Mouse (Mus musculus): Measurements from ENCODE around the gene Dhx37.
"Not testable (repeated sequence)": the region's sequence is repeated elsewhere in the genome, so short reads cannot be mapped to it uniquely, and the experiment has no call there.

Gene Dhx37

DNA sequence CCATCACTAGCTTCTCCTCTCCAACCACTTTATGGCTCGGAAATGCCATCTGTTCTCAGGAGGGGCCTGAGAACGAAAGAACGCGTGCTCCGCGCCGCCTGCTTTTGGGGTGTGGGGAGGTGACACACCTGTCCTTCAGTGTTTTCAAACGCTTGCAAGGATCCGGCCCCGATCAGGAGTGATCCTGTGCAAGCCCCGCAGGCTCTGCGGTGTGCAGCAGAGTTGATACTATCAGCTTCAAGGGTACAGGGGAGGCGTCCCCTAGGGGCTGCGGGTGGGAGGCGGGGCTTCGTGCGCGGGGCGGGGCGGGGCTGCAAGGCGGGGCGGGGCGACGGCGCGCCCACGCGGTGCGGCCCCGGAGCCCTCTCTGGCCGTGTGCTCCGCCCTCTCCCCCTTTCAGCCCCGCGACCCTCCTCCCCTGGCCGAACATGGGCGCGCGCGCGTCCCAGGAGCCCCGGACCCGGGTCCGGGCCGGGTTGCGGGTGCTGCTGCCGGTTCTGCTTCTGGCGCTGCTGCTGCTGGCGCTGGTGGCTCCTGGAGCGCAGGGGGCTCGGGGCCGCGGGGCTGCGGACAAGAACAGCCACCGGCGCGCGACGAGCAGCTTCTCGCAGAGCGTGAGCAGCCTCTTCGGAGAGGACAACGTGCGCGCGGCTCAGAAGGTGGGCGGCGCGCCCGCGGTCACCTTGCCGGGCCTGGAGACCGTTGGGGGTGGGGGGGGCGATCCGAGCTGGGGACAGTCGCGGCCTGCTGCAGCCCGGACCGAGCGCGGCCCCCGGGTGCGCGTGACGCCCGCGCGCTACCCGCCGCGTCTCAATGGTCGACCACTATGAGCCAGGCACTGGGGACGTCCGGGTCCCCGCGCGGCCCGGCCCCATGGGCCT lies 7.6 kb upstream of the Dhx37 start, which contains the start of gene Bri3bp:
TSS of gene Bri3bp (plus strand) at position 335 of the 881 bp plus-strand sequence.
- DNase-seq (ENCODE audit: low read depth, low spot score): peak; percentile 72
- H3K27me3 ChIP-seq (ENCODE audit: control insufficient read depth, insufficient read depth, low read length, poor library complexity, severe bottlenecking): no peaks in the 10 kb centered on the region

DNA sequence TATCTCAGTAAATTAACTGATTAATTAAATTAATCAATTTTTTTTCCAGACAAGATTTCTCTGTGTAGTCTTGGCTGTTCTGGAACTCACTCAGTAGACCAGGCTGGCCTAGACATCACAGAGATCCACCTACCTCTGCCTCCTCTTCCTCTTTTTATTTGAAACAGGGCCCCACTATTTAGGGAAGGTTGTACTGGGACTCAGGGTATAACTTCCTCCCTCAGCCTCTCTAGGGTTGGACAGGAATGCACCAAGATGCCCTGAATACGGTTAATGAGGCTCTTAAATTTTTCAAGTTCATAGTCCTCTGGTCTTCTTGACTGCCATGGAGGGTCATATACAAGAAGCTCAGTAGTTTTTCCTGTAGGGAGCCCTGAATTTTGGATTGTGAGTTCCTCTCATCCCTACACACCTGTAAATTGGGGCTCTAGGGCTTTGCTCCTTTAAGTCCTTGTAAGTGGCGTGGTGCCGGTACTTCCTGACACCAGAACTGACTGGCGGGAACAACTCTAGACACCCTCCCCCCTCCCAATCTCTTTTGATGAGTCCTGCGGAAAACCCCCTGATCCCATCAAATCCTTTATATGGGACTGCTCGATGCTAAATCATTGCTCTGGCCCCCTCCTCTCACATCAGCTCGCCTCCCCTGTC lies 6.8 kb upstream of the Dhx37 start:
- no peaks in the 10 kb centered on the region for H3K27me3 ChIP-seq (ENCODE audit: control insufficient read depth, insufficient read depth, low read length, poor library complexity, severe bottlenecking)
- peak; percentile 29 for DNase-seq (ENCODE audit: low read depth, low spot score)
- H3K36me3 ChIP-seq (ENCODE audit: control insufficient read depth, insufficient read depth, low read length, poor library complexity, severe bottlenecking): no peaks in the 10 kb centered on the region

More for the DNA sequence above, 7.6 kb upstream of the Dhx37 start, which contains the start of gene Bri3bp:
- H3K36me3 ChIP-seq (ENCODE audit: control insufficient read depth, insufficient read depth, low read length, poor library complexity, severe bottlenecking): no peaks in the 10 kb centered on the region

DNA sequence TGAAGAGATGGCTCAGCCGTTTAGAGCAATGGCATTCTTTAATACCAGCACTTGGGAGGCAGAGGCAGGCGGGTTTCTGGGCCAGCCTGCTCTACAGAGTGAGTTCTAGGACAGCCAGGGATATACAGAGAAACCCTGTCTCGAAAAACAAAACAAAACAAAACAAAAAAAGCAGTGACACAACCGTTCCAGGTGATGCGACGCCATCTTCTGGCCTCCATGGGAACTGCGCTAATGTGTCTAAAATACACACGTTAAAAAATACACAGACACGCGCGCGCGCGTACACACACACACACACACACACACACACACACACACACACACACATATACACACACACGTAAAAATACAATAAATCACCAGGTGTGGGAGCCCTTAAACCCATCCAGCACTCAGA lies 426 bp upstream of the Dhx37 start:
- H3K36me3 ChIP-seq (ENCODE audit: control insufficient read depth, insufficient read depth, low read length, poor library complexity, severe bottlenecking); H3K27me3 ChIP-seq (ENCODE audit: control insufficient read depth, insufficient read depth, low read length, poor library complexity, severe bottlenecking): not testable (repeated sequence)
- peak; percentile 61 for DNase-seq (ENCODE audit: low read depth, low spot score)

DNA sequence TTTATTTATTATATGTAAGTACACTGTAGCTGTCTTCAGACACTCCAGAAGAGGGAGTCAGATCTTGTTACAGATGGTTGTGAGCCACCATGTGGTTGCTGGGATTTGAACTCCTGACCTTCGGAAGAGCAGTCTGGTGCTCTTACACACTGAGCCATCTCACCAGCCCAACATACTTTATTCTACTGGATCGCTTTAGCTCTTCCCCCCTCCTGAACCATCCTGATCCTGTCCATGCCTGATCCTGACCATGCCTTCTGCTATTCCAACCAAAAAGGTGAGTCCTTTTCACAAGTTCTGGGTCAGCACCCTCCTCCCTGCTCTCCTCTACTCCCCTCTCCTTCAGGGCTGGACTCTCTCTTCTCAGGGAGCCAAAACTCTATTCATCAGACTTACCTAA lies 1.6 kb downstream of the Dhx37 start:
- not testable (repeated sequence) for H3K27me3 ChIP-seq (ENCODE audit: control insufficient read depth, insufficient read depth, low read length, poor library complexity, severe bottlenecking); DNase-seq (ENCODE audit: low read depth, low spot score); H3K36me3 ChIP-seq (ENCODE audit: control insufficient read depth, insufficient read depth, low read length, poor library complexity, severe bottlenecking)

DNA sequence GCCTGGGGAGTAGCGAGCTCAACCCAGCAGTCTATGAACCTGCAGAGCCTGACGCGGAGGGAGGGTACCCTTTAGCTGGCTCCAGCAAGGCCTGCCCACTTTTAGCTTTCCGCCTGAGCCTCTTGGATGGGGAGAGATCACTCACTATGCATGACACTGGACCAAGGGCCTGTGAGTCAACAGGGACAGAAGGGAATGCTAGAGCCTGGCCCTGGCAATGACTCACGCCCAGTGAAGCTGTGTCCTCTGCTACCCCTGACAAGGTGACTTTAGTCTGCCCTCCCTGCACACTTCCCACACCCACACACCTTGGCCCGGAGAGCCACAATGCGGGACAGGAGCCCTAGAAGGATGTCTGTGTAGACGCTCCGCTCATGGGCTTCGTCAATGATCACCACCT lies 7.6 kb downstream of the Dhx37 start:
- DNase-seq (ENCODE audit: low read depth, low spot score): no peak
- no peaks in the 10 kb centered on the region for H3K27me3 ChIP-seq (ENCODE audit: control insufficient read depth, insufficient read depth, low read length, poor library complexity, severe bottlenecking)
- peaks cover 12% of the 10 kb centered on the region for H3K36me3 ChIP-seq (ENCODE audit: control insufficient read depth, insufficient read depth, low read length, poor library complexity, severe bottlenecking)

DNA sequence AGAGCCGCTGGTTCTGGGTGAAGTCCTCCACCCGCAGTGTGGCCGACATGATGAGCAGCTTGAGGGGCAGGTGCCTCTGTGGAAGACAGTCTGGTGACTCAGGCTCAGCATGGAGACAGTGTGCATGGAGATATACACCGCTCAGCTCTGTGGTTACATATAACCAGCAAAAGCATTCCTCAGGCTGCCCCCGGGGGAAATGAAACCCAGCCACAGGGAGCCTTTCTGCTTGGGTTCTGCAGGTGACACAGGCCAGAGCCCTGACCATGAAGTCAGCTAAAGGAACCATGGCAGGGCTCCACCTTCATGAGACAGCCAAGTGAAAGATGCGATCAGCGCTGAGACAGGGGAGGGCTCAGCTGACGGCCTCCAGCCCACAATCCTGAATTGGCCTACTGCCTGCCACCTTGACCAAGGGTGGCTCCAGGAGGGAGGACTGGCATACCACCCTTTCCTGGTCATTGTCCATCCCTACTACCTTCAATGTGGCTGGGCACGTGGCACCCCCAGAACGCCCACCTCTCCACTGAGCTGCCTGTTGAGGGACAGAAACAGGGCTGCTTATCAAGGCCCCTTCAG lies 8.1 kb downstream of the Dhx37 start:
- H3K27me3 ChIP-seq (ENCODE audit: control insufficient read depth, insufficient read depth, low read length, poor library complexity, severe bottlenecking): no peaks in the 10 kb centered on the region
- DNase-seq (ENCODE audit: low read depth, low spot score): no peak
- peaks cover 12% of the 10 kb centered on the region for H3K36me3 ChIP-seq (ENCODE audit: control insufficient read depth, insufficient read depth, low read length, poor library complexity, severe bottlenecking)

GRCm38 (mm10) chr5:125419124-125419523 lies 14.8 kb downstream of the Dhx37 start:
- no peaks in the 10 kb centered on the region for H3K27me3 ChIP-seq (ENCODE audit: control insufficient read depth, insufficient read depth, low read length, poor library complexity, severe bottlenecking)
- peak; percentile 75 for DNase-seq (ENCODE audit: low read depth, low spot score)
- H3K36me3 ChIP-seq (ENCODE audit: control insufficient read depth, insufficient read depth, low read length, poor library complexity, severe bottlenecking): peaks cover 4% of the 10 kb centered on the region

GRCm38 (mm10) chr5:125418636-125419035 lies 15.3 kb downstream of the Dhx37 start:
- DNase-seq (ENCODE audit: low read depth, low spot score): no peak
- Histone ChIP-seq H3K36me3 (ENCODE audit: control insufficient read depth, insufficient read depth, low read length, poor library complexity, severe bottlenecking) (peaks cover 2% of the 10 kb centered on the region), H3K27me3 (ENCODE audit: control insufficient read depth, insufficient read depth, low read length, poor library complexity, severe bottlenecking) (no peaks in the 10 kb centered on the region)

- H3K27me3 ChIP-seq (ENCODE audit: control insufficient read depth, insufficient read depth, low read length, poor library complexity, severe bottlenecking): no peaks in the 10 kb centered on the region
- no peak for DNase-seq (ENCODE audit: low read depth, low spot score)
- H3K36me3 ChIP-seq (ENCODE audit: control insufficient read depth, insufficient read depth, low read length, poor library complexity, severe bottlenecking): no peaks in the 10 kb centered on the region; the same call in none of the 2 replicates
Measured at GRCm38 (mm10) chr5:125416183-125416582, 17.7 kb downstream of the Dhx37 start.

DNA sequence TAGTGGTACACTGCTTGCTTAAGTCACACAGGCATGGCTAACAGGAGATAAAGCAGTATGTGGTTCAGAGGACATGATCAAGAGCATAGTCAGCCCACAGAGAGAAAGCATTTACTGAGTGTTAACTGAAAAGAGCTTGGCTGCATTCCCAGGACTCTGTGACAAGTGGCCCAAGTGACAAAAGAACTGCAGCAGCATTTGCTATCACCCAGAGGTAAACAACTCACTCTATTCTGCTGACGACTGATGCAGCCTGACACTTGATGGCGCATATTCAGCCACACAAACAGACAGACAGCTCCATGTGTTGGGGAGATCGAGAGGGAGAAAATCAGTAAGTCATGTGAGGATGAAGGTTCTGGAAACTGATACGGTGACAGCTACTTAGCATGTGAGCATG lies 20.2 kb downstream of the Dhx37 start:
- DNase-seq (ENCODE audit: low read depth, low spot score): no peak
- no peaks in the 10 kb centered on the region for H3K27me3 ChIP-seq (ENCODE audit: control insufficient read depth, insufficient read depth, low read length, poor library complexity, severe bottlenecking)
- no peaks in the 10 kb centered on the region; the same call in none of the 2 replicates for H3K36me3 ChIP-seq (ENCODE audit: control insufficient read depth, insufficient read depth, low read length, poor library complexity, severe bottlenecking)

DNA sequence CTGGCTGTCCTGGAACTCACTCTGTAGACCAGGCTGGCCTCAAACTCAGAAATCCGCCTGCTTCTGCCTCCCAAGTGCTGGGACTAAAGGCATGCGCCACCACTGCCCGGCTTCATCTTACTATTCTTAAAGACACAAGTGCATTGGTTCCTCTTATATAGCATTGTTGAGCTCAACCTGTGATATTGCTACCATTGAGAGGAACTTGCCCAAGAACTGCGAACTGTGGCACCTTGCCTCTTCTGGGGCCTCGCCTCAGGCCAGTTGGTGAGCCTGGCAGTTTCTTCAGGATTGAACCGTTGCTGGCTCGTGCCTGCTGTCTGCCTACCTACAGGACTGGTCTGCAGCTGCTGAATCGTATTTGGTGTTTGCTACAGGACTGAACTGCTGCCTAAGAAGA lies 21.4 kb downstream of the Dhx37 start:
- H3K27me3 ChIP-seq (ENCODE audit: control insufficient read depth, insufficient read depth, low read length, poor library complexity, severe bottlenecking); H3K36me3 ChIP-seq (ENCODE audit: control insufficient read depth, insufficient read depth, low read length, poor library complexity, severe bottlenecking); DNase-seq (ENCODE audit: low read depth, low spot score): not testable (repeated sequence)

DNA sequence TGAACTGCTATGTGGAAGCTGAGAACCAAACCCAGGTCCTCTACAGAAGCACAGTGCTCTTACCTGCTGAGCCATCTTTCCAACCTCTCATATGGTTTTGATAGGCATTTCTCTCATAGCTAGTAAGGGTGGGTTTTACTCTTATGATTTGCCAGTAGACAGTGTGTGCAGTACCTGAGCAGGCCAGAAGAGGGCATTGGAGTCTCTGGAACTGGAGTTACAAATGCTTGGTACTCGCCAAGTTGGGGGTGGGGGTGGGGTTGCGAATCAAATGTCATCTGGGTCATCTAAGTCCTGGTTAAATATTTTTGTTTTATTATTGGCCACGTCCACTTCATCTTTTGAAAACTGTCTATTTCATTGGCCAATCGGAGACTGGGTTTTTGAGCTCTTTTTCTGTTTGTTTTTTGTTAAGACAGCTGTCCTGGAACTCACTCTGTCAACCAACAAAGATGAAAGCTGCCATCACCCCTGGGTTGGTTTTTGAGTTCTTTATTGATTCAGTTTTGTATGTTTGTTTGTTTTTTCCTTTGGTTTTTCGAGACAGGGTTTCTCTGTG lies 21.9 kb downstream of the Dhx37 start:
- DNase-seq (ENCODE audit: low read depth, low spot score): peak; percentile 86
- no peaks in the 10 kb centered on the region; the same call in none of the 2 replicates for H3K36me3 ChIP-seq (ENCODE audit: control insufficient read depth, insufficient read depth, low read length, poor library complexity, severe bottlenecking)
- H3K27me3 ChIP-seq (ENCODE audit: control insufficient read depth, insufficient read depth, low read length, poor library complexity, severe bottlenecking): no peaks in the 10 kb centered on the region

DNA sequence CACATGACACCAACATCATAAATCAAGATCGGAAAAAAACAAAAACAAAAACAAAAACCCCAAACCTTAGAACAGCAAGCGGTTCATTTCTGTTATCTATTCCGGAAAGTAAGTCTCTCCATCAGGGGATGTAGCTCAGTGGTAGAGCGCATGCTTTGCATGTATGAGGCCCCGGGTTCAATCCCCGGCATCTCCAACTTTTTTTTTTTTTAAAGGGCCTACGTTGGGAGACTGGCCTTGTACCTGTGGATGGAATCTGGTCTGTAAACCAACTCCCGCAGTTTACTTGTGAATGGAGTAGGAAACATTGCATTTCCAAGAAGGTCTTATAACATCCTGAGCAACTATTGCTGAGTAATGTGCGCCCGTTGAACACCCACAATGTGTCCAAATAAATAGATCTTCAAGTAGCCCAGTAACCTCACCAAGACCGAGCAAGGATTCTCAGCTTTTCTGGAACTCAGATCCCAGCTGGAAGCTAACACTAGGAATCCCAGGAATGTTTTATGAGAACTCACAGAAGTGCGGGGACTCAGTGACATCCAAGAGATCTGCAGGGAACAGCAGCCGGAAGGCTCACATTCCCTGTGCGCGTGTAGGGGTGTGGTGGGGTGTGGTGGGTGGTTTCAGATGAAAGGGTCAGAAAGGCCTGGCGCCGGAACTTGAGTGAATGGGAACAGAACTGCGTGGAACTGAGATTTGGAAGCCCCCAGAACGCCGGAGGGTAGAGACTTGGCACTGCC lies 24.4 kb downstream of the Dhx37 start:
- DNase-seq (ENCODE audit: low read depth, low spot score): peak; percentile 41
- Histone ChIP-seq H3K27me3 (ENCODE audit: control insufficient read depth, insufficient read depth, low read length, poor library complexity, severe bottlenecking) (no peaks in the 10 kb centered on the region), H3K36me3 (ENCODE audit: control insufficient read depth, insufficient read depth, low read length, poor library complexity, severe bottlenecking) (no peaks in the 10 kb centered on the region)

DNA sequence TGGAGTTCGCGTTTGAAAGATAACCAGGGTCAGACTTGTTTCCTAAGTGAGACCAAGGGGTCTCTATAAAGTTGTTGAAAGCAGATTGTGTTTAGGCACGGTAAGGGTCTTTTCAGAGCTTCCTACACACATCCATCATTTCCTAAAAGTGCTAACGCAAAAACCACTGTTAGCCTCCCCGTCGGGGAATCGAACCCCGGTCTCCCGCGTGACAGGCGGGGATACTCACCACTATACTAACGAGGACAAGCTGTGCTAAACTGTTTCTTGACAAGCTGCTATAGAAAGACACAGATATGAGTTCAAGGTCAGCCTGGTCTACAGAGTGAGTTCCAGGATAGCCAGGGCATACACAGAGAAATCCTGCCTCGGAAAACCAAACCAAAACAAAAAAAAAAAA lies 25.1 kb downstream of the Dhx37 start:
- Histone ChIP-seq H3K27me3 (ENCODE audit: control insufficient read depth, insufficient read depth, low read length, poor library complexity, severe bottlenecking) (no peaks in the 10 kb centered on the region), H3K36me3 (ENCODE audit: control insufficient read depth, insufficient read depth, low read length, poor library complexity, severe bottlenecking) (no peaks in the 10 kb centered on the region)
- DNase-seq (ENCODE audit: low read depth, low spot score): peak; percentile 84
